Mouse (Mus musculus): ENCODE data around the gene Dgki. TPM values are rescaled to one million over a fixed set of nuclear protein-coding genes. Genes with fewer than 3 reads are reported as not detected.

Dgki gene
- total and polyA plus RNA-seq, 3 experiments = 4.4 to 8.7 (median 7.7) TPM

DNA sequence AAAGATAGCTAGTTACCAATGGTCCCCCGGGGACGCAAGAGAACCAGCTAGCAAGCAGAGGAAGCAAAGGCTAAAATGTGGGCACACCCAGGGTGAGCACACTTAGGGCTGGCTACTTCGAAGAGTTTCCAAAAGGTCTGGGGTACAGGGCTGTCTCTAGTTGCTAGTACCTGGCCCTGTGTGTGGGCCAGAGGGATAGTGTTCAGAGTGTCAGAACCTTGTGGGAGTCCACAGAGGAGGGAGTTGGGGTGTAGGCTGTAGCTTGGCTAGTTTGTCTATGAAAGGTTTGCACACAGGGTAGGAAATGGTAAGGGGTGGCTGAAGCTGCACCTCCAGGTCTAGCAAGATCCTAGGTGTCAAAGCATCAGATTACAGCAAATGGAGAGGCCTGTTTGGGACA, 25.1 kb upstream of the Dgki start:
- dilution Hi-C loops (cut with MboI; ENCODE audit: extremely low pct_ligation_motif_present, extremely low pct_unique_long_range_greater_than_20kb, low sequenced_read_pairs) = no loop called here
- no peak for TF ChIP-seq MAFK (IDR thresholded peaks at IDR 0.05; ENCODE audit: insufficient replicate concordance, low read length)
- TF ChIP-seq CHD2 (IDR thresholded peaks at IDR 0.05; ENCODE audit: low read length) = no peak
- no peak for TF ChIP-seq ETS1 (conservative IDR thresholded peaks at IDR 0.05; ENCODE audit: low read depth, low read length)
- TF ChIP-seq MAZ (IDR thresholded peaks at IDR 0.05; ENCODE audit: low read depth, low read length) = no peak
- no peak for TF ChIP-seq BHLHE40 (IDR thresholded peaks at IDR 0.05; ENCODE audit: low read depth, low read length)
- TF ChIP-seq SIN3A (IDR thresholded peaks at IDR 0.05; ENCODE audit: low read length) = no peak
- TF ChIP-seq TBP (conservative IDR thresholded peaks at IDR 0.05; ENCODE audit: low read depth, low read length) = no peak
- no peak for TF ChIP-seq GABPA (IDR thresholded peaks at IDR 0.05; ENCODE audit: insufficient replicate concordance, low read depth, low read length)
- no peak for TF ChIP-seq POLR2A (IDR thresholded peaks at IDR 0.05; ENCODE audit: low read depth, low read length)
- no peak for TF ChIP-seq RAD21 (IDR thresholded peaks at IDR 0.05; ENCODE audit: low read depth, low read length)
- no peak for TF ChIP-seq CHD1 (IDR thresholded peaks at IDR 0.05; ENCODE audit: low read depth, low read length)
- TF ChIP-seq CTCF (conservative IDR thresholded peaks at IDR 0.05 in 1 of 2, IDR thresholded peaks at IDR 0.05 in 1 of 2; ENCODE audit: low read depth in 2 of 2, low read length in 2 of 2) = no peak
- TF ChIP-seq ZMIZ1 (IDR thresholded peaks at IDR 0.05; ENCODE audit: low read depth, low read length) = no peak
- TF ChIP-seq USF1 (IDR thresholded peaks at IDR 0.05; ENCODE audit: low read depth, low read length) = no peak
- no peak overlapping the region for H3K4me3 ChIP-seq (replicated peaks in 1 of 3; ENCODE audit: low read depth in 2 of 3, low read length in 2 of 3, poor library complexity in 1 of 3)

DNA sequence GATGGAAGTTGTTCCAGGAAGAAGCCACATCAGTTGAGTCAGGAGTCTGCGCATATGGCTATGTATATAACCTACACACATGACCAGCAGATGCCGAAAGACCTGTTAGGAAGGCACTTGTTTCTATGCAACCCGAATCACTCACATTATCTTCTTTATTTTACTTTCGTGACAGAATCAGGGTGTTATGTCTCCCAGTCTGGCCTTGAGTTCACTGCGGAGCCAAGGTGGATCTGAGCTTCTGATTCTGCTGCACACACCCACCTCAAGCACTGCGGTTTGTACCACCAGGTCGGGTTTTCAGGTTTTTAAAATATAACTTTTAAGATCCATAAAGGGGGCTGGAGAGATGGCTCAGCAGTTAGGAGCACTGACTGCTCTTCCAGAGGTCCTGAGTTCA, 22.7 kb upstream of the Dgki start:
- no peaks in the 10 kb centered on the region for H3K9me3 ChIP-seq (replicated peaks; ENCODE audit: low read length)
- no peak overlapping the region for H3K4me2 ChIP-seq (ENCODE audit: insufficient read depth, low read depth, poor library complexity, severe bottlenecking)
- dilution Hi-C loops (cut with MboI; ENCODE audit: extremely low pct_ligation_motif_present, extremely low pct_unique_long_range_greater_than_20kb, low sequenced_read_pairs) = no loop called here
- no peak overlapping the region for H3K4me3 ChIP-seq (replicated peaks in 1 of 3; ENCODE audit: low read depth in 2 of 3, low read length in 2 of 3, poor library complexity in 1 of 3)
- peaks cover 7 to 13% of the 10 kb centered on the region in 2 experiments for H3K4me1 ChIP-seq (ENCODE audit: control insufficient read depth in 1 of 2, insufficient read depth in 2 of 2)
- H3K36me3 ChIP-seq (replicated peaks in 1 of 2; ENCODE audit: control insufficient read depth in 1 of 2, insufficient read depth in 1 of 2, low read length in 1 of 2) = no peaks in the 10 kb centered on the region
- no peak overlapping the region for H3K27ac ChIP-seq (ENCODE audit: insufficient read depth, low read depth)
- DNase-seq (ENCODE audit: extremely low read depth) = no peak
- no peaks in the 10 kb centered on the region for H3K27me3 ChIP-seq (replicated peaks)
- in situ Hi-C loops (cut with MboI; ENCODE audit: low pct_ligation_motif_present, low pct_unique_long_range_greater_than_20kb, low sequenced_read_pairs) = no loop called here
- TF ChIP-seq IRF4 (IDR thresholded peaks at IDR 0.05; ENCODE audit: low read depth, low read length) (no peak), SIN3A (IDR thresholded peaks at IDR 0.05; ENCODE audit: low read length) (no peak), EP300 (IDR thresholded peaks at IDR 0.05; ENCODE audit: low read length) (no peak), POLR2AphosphoS2 (IDR thresholded peaks at IDR 0.05; ENCODE audit: low read depth, low read length) (no peak), CTCF (conservative IDR thresholded peaks at IDR 0.05 in 1 of 2, IDR thresholded peaks at IDR 0.05 in 1 of 2; ENCODE audit: low read depth in 2 of 2, low read length in 2 of 2) (no peak), MXI1 (IDR thresholded peaks at IDR 0.05; ENCODE audit: low read depth, low read length) (no peak), MYC (IDR thresholded peaks at IDR 0.05; ENCODE audit: low read depth, low read length) (no peak), MAX (IDR thresholded peaks at IDR 0.05; ENCODE audit: low read length) (no peak), CHD1 (IDR thresholded peaks at IDR 0.05; ENCODE audit: low read depth, low read length) (no peak), POLR2A (IDR thresholded peaks at IDR 0.05; ENCODE audit: low read depth, low read length) (no peak), RCOR1 (conservative IDR thresholded peaks at IDR 0.05; ENCODE audit: low read depth, low read length) (no peak), NELFE (IDR thresholded peaks at IDR 0.05; ENCODE audit: low read depth, low read length) (no peak), GABPA (IDR thresholded peaks at IDR 0.05; ENCODE audit: insufficient replicate concordance, low read depth, low read length) (no peak), CHD2 (IDR thresholded peaks at IDR 0.05; ENCODE audit: low read length) (no peak), TCF12 (IDR thresholded peaks at IDR 0.05; ENCODE audit: low read depth, low read length) (no peak), ZNF384 (IDR thresholded peaks at IDR 0.05; ENCODE audit: low read depth, low read length) (no peak), ETS1 (conservative IDR thresholded peaks at IDR 0.05; ENCODE audit: low read depth, low read length) (no peak), MEF2A (IDR thresholded peaks at IDR 0.05; ENCODE audit: borderline replicate concordance, low read depth, low read length) (no peak), RAD21 (IDR thresholded peaks at IDR 0.05; ENCODE audit: low read depth, low read length) (no peak), E2F4 (IDR thresholded peaks at IDR 0.05; ENCODE audit: insufficient replicate concordance, low read depth, low read length) (no peak)
- no peak overlapping the region for H3K9ac ChIP-seq (ENCODE audit: insufficient read depth, low read depth)
- no peaks in the 10 kb centered on the region for H3K79me2 ChIP-seq (replicated peaks; ENCODE audit: control insufficient read depth, extremely low read depth, insufficient read depth, poor library complexity, severe bottlenecking)

More for the DNA sequence above, 25.1 kb upstream of the Dgki start:
- H3K79me2 ChIP-seq (replicated peaks; ENCODE audit: control insufficient read depth, extremely low read depth, insufficient read depth, poor library complexity, severe bottlenecking) = no peaks in the 10 kb centered on the region
- no peaks in the 10 kb centered on the region for H3K27me3 ChIP-seq (replicated peaks)
- DNase-seq (ENCODE audit: extremely low read depth) = no peak
- in situ Hi-C loops (cut with MboI; ENCODE audit: low pct_ligation_motif_present, low pct_unique_long_range_greater_than_20kb, low sequenced_read_pairs) = loop anchor here (25.0 kb wide), 1 partner anchor 638 kb away; no protein-coding TSS in a partner anchor
- H3K27ac ChIP-seq (ENCODE audit: insufficient read depth, low read depth) = no peak overlapping the region
- peaks cover under 1 to 2% of the 10 kb centered on the region in 2 experiments for H3K36me3 ChIP-seq (replicated peaks in 1 of 2; ENCODE audit: control insufficient read depth in 1 of 2, insufficient read depth in 1 of 2, low read length in 1 of 2)
- no peak overlapping the region for H3K9ac ChIP-seq (ENCODE audit: insufficient read depth, low read depth)
- H3K4me2 ChIP-seq (ENCODE audit: insufficient read depth, low read depth, poor library complexity, severe bottlenecking) = no peak overlapping the region
- peaks cover 7 to 21% of the 10 kb centered on the region in 2 experiments for H3K4me1 ChIP-seq (ENCODE audit: control insufficient read depth in 1 of 2, insufficient read depth in 2 of 2)
- no peaks in the 10 kb centered on the region for H3K9me3 ChIP-seq (replicated peaks; ENCODE audit: low read length)

Measured in CH12.LX (cell line).